Mouse (Mus musculus): ENCODE measurements at regions not wholly inside any gene's neighbourhood (a gene's known extent, or its start where the extent isn't known, plus 50 kb on each side); places are given as distances from the start of the nearest gene placed in this dataset.

DNA sequence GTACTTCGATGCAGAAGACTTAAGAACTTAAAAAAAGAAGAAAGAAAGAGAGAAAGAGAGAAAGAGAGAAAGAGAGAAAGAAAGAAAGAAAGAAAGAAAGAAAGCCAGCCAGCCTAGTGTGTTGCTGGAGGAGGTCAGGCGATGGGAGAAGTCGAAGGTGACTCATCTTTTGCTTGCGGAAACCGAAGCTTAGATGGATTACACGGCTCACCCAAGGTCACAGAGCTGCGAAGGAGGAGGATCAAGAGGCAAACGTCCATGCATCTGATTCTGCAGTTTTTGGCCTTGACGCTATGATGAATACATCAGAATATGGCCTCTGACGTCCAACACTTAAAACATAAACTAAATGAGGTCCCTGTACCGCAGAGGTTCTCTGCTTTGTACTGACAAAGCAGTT is 192.4 kb upstream of the Tmem45b start:
- no peak for TF ChIP-seq CTCF (IDR thresholded peaks at IDR 0.05; ENCODE audit: low read depth)
- TF ChIP-seq EP300 (IDR thresholded peaks at IDR 0.05; ENCODE audit: low read depth) = no peak
